Mouse (Mus musculus) CH12.LX (cell line): ENCODE results near the gene Nppa. TPM values are rescaled to one million over a fixed set of nuclear protein-coding genes. Genes with fewer than 3 reads are reported as not detected.

Experiments
- DNase-seq: peaks from one replicate; pipeline ENCODE4 v3.0.0-alpha.2; 2013; ENCODE audit errors: extremely low read depth
- H3K27ac ChIP-seq: 2 replicates; pipeline ENCODE4 v1.5.1; 2012; ENCODE audit warnings: low read depth, mild to moderate bottlenecking, control low read depth, moderate library complexity; ENCODE audit not compliant: insufficient read depth
- H3K27me3 ChIP-seq: replicated peaks from 2 replicates; pipeline ENCODE3; 2012; ENCODE audit warnings: inconsistent platforms
- H3K36me3 ChIP-seq, 2 experiments: replicated peaks in 1 of 2; 2 replicates each; pipeline versions ENCODE3 to v1.6.1; 2012; ENCODE audit warnings: inconsistent platforms in 1 of 2, low read length in 1 of 2, mild to moderate bottlenecking in 1 of 2, mixed read lengths in 1 of 2, moderate library complexity in 1 of 2; ENCODE audit not compliant: control insufficient read depth in 1 of 2, insufficient read depth in 1 of 2
- H3K4me1 ChIP-seq, 2 experiments: 2 replicates each; pipeline ENCODE4 v1.6.1; 2012; ENCODE audit warnings: inconsistent platforms in 1 of 2, moderate library complexity in 1 of 2; ENCODE audit not compliant: insufficient read depth in 2 of 2, control insufficient read depth in 1 of 2
- H3K4me2 ChIP-seq: 2 replicates; pipeline ENCODE4 v1.6.1; 2012; ENCODE audit warnings: low read depth, mild to moderate bottlenecking, control low read depth; ENCODE audit not compliant: poor library complexity, insufficient read depth, severe bottlenecking
- H3K4me3 ChIP-seq, 3 experiments: fragments of 150-350 bp in 1 of 3; sonication (generic) in 1 of 3; replicated peaks in 1 of 3; 2 replicates each; pipeline versions ENCODE3 to v1.5.1; 2011 to 2012; ENCODE audit warnings: low read depth in 2 of 3, low read length in 2 of 3, mild to moderate bottlenecking in 2 of 3, moderate library complexity in 2 of 3, control low read depth in 1 of 3, improper control_type of control experiment in 1 of 3, inconsistent platforms in 1 of 3, mixed read lengths in 1 of 3; ENCODE audit not compliant: poor library complexity in 1 of 3
- H3K79me2 ChIP-seq: replicated peaks from 2 replicates; pipeline ENCODE4 v1.6.1; 2012; ENCODE audit warnings: mild to moderate bottlenecking, moderate library complexity; ENCODE audit not compliant: control insufficient read depth, poor library complexity, insufficient read depth, severe bottlenecking; ENCODE audit errors: extremely low read depth
- H3K9ac ChIP-seq: 2 replicates; pipeline ENCODE4 v1.6.1; 2012; ENCODE audit warnings: low read depth, mild to moderate bottlenecking, control low read depth, moderate library complexity; ENCODE audit not compliant: insufficient read depth
- H3K9me3 ChIP-seq: replicated peaks from 2 replicates; pipeline ENCODE3; 2012; ENCODE audit warnings: low read length, inconsistent platforms, mixed read lengths
- BHLHE40 ChIP-seq: IDR thresholded peaks from 2 replicates; pipeline ENCODE4 v1.6.1; 2011; ENCODE audit warnings: mild to moderate bottlenecking, low read depth, low read length, improper control_type of control experiment
- CHD1 ChIP-seq: IDR thresholded peaks from 2 replicates; pipeline ENCODE4 v1.6.1; 2012; ENCODE audit warnings: low read depth, low read length, improper control_type of control experiment, inconsistent platforms
- CHD2 ChIP-seq: IDR thresholded peaks from 2 replicates; pipeline ENCODE4 v1.6.1; 2011; ENCODE audit warnings: low read length, improper control_type of control experiment
- CTCF ChIP-seq, 2 experiments: IDR thresholded peaks in 1 of 2; conservative IDR thresholded peaks in 1 of 2; 2 replicates each; pipeline ENCODE4 v1.5.1; 2011 to 2012; ENCODE audit warnings: low read depth in 2 of 2, low read length in 2 of 2, improper control_type of control experiment in 1 of 2, inconsistent platforms in 1 of 2, mild to moderate bottlenecking in 1 of 2, moderate library complexity in 1 of 2
- E2F4 ChIP-seq: IDR thresholded peaks from 2 replicates; pipeline ENCODE4 v1.6.1; 2011; ENCODE audit warnings: low read depth, low read length, improper control_type of control experiment; ENCODE audit not compliant: insufficient replicate concordance
- ELF1 ChIP-seq: IDR thresholded peaks from 2 replicates; pipeline ENCODE4 v1.6.1; 2014; ENCODE audit warnings: low read depth, mild to moderate bottlenecking, inconsistent platforms, low read length, improper control_type of control experiment
- ETS1 ChIP-seq: conservative IDR thresholded peaks from 2 replicates; pipeline ENCODE4 v1.6.1; 2012; ENCODE audit warnings: low read depth, mild to moderate bottlenecking, inconsistent platforms, low read length, improper control_type of control experiment, moderate library complexity
- IRF4 ChIP-seq: IDR thresholded peaks from 2 replicates; pipeline ENCODE4 v1.6.1; 2014; ENCODE audit warnings: low read depth, mild to moderate bottlenecking, inconsistent platforms, low read length, improper control_type of control experiment
- MXI1 ChIP-seq: IDR thresholded peaks from 2 replicates; pipeline ENCODE4 v1.6.1; 2011; ENCODE audit warnings: mild to moderate bottlenecking, low read depth, low read length, improper control_type of control experiment
- POLR2A ChIP-seq: IDR thresholded peaks from 2 replicates; pipeline ENCODE4 v1.6.1; 2011; ENCODE audit warnings: low read depth, mild to moderate bottlenecking, improper control_type of control experiment, low read length
- POLR2AphosphoS2 ChIP-seq: IDR thresholded peaks from 2 replicates; pipeline ENCODE4 v1.6.1; 2011; ENCODE audit warnings: low read depth, low read length, improper control_type of control experiment
- SMC3 ChIP-seq: IDR thresholded peaks from 2 replicates; pipeline ENCODE4 v1.6.1; 2011; ENCODE audit warnings: low read depth, low read length, improper control_type of control experiment
- USF1 ChIP-seq: IDR thresholded peaks from 2 replicates; pipeline ENCODE4 v1.6.1; 2014; ENCODE audit warnings: low read depth, mild to moderate bottlenecking, inconsistent platforms, low read length, improper control_type of control experiment
- ZMIZ1 ChIP-seq: IDR thresholded peaks from 2 replicates; pipeline ENCODE4 v1.6.1; 2012; ENCODE audit warnings: low read depth, mild to moderate bottlenecking, inconsistent platforms, low read length, improper control_type of control experiment
- dilution Hi-C: fragments of 300-500 bp; cut with MboI; formaldehyde crosslinking; loops from 2 replicates; pipeline ENCODE4 v1.14.3; 2020; ENCODE audit warnings: low sequenced_read_pairs; ENCODE audit not compliant: extremely low pct_unique_long_range_greater_than_20kb, extremely low pct_ligation_motif_present
- in situ Hi-C: fragments of 300-500 bp; cut with MboI; formaldehyde crosslinking; loops from 3 replicates; pipeline ENCODE4 v1.14.3; 2019; ENCODE audit warnings: low sequenced_read_pairs, low pct_ligation_motif_present, low pct_unique_long_range_greater_than_20kb, mixed read lengths
- polyA plus RNA-seq: library from polyadenylated mRNA; unstranded; fragments of >175 nt; gene quantifications from 2 replicates; pipeline ENCODE4 v1.2.1, GENCODE M21; 2012; ENCODE audit warnings: low read depth; ENCODE audit not compliant: insufficient read length
- total RNA-seq, 2 experiments: library from RNA; depleted of rRNA; stranded (reverse); fragments of 300-350 nt in 1 of 2; fragments of >200 nt in 1 of 2; gene quantifications; 2 replicates each; pipeline ENCODE4 v1.2.3; 2012 to 2014

The Nppa gene
- total and polyA plus RNA-seq, 3 experiments = not detected

DNA sequence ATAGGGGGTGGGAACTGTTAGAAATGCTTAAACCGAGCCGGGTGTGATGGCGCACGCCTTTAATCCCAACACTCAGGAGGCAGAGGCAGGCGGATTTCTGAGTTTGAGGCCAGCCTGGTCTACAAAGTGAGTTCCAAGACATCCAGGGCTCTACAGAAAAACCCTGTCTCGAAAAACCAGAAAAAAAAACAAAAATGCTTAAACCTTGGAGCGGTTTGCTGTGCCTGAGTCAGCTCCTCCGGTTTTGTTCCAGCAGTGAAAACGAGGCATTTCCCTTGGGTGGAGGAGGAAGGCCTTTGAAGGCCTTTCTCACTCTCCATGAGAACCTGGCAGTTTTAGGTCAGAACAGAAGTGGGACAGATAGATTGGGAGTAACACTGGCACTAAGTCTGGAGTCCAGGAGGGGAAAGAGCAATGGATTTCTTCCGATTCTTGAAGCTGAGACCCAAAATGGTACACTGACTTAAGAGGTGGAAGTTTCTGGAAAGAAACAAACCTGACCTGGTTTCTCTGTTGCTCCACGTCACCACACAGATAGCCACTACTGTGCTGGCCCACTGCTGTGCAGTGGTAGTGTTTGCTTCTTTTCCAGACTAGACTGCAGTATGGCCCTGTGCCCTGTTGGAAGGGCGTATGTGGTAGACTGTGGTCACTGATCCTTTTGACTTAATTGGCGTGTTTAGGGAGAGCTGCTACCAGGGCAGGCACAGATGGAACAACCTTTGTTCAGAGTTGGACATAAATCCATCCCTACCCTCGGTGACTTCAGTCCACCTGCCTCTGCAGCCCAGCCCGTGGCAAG lies 39.7 kb downstream of the Nppa start:
- Histone ChIP-seq H3K79me2 (0 out of 2 replicates have a peak, but pooled peaks cover 6% of the 10 kb centered on the region), H3K9me3 (no peaks in the 10 kb centered on the region), H3K4me1 (peaks cover 13 to 54% of the 10 kb centered on the region in 2 experiments), H3K4me2 (peak overlapping the region; percentile 53), H3K36me3 (peaks cover 33 to 50% of the 10 kb centered on the region in 2 experiments), H3K4me3 (peak overlapping the region in 2 of 3 experiments; percentile 84 to 88), H3K9ac (peak overlapping the region; percentile 90; the same call in 1 of the 2 replicates), H3K27ac (no peak overlapping the region), H3K27me3 (no peaks in the 10 kb centered on the region)
- in situ Hi-C loops = no loop called here
- no peak for DNase-seq
- TF ChIP-seq BHLHE40 (no peak), CHD1 (0 out of 2 replicates have a peak, but pooled peaks have one; percentile 4)
- dilution Hi-C loops = no loop called here

DNA sequence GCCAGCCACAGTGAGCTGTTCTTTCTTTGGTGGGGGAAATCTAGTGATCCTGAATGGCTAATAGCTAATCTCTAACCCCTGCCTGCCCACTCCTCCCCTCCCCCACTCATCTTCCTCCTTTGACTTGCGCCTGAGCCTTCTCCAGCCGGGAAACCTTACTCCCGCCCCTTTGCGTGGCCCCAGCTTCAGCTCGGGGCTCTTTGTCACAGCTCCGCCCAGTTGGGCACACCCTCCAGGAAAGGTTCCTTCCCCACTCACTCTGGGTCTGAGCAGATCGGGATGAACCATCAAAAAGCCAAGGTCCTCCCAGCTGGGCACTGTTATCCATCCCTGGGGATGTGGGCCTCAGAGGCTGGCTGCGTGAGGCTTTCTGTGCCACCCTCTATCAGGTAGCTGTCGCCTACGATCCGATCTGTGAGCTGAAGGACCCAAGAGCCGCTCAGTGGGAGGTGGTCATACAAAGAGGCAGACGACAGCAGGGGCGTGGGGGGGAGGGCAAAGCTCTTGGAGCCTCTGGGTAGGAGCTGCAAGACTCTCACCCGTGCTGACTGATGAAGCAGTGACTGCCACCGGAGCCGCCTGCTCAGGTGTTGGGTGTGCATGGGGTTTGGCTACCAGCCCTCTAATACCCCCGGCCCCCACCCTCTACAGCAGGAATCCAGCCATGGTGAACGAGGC lies 40.5 kb downstream of the Nppa start:
- Histone ChIP-seq H3K9ac (no peak overlapping the region), H3K79me2 (0 out of 2 replicates have a peak, but pooled peaks cover 6% of the 10 kb centered on the region), H3K4me2 (no peak overlapping the region), H3K4me3 (no peak overlapping the region), H3K9me3 (no peaks in the 10 kb centered on the region), H3K36me3 (peaks cover 41 to 55% of the 10 kb centered on the region in 2 experiments), H3K27me3 (no peaks in the 10 kb centered on the region), H3K27ac (no peak overlapping the region), H3K4me1 (peaks cover 13 to 54% of the 10 kb centered on the region in 2 experiments)
- dilution Hi-C loops (no loop called here), in situ Hi-C loops (no loop called here)
- no peak for DNase-seq
- TF ChIP-seq SMC3 (no peak), ELF1 (no peak), POLR2A (no peak), POLR2AphosphoS2 (no peak), CHD1 (no peak), MXI1 (no peak), IRF4 (no peak), ZMIZ1 (no peak), CHD2 (no peak), E2F4 (no peak), CTCF (conservative IDR thresholded peaks at IDR 0.05 in 1 of 2, IDR thresholded peaks at IDR 0.05 in 1 of 2; ENCODE audit: low read depth in 2 of 2, low read length in 2 of 2) (no peak), ETS1 (no peak), USF1 (no peak), BHLHE40 (no peak)
